Mouse (Mus musculus): ENCODE measurements around the gene Bbip1.

- TF ChIP-seq CTCF (IDR thresholded peaks at IDR 0.05; ENCODE audit: low read depth, low read length): no peak
- TF ChIP-seq EP300 (IDR thresholded peaks at IDR 0.05; ENCODE audit: insufficient read depth, low read depth, low read length): no peak
Measured at GRCm38 (mm10) chr19:53964910-53965633, 20.6 kb upstream of the Bbip1 start.
